ENCODE assay signal across 13 mouse cellular contexts in the genomic region with DNA sequence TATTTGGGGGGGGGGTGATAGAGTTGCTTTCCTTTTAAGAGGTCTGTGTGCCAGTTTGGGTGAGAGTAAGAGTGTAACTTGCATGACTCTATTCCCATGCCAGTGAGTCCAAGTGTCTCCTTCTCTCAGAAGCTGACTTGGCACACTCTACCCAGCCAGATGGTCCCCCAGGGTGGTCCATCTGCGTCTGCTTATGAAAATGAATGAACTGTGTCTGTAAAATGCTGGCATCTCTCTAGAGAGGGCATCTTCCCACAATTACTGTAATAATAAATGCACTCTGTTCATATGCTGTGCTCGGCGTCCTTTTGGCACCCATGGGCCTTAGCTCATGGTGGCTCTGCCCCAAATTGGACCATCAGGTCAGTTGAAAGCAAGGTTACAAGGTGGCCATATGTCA.
A peak's percentile ranks its signal among the peaks of the same experiment; 100 is the strongest.
DNase-seq lines count a peak whose midpoint lies in the region.
"Had no signal": no experiment of that assay in that cellular context is flagged by ENCODE, and none has a peak within 500 bp of the region (broad histone marks: within the 10 kb centered on the region; RNA-seq: fewer than 3 reads in every experiment).

No protein-coding gene starts in this region.

- intact Hi-C loops in left cerebral cortex, postnatal 4 days (cut with DNase I): loop anchor here (1.0 kb wide), 1 partner anchor 33 kb away; no protein-coding TSS in a partner anchor
- intact Hi-C loops in left cerebral cortex, postnatal 36 days (cut with DNase I): no loop called here

- peak; percentile 95 for DNase-seq in left cerebral cortex, postnatal 4 days
- no peak for DNase-seq in left cerebral cortex, postnatal 36 days (ENCODE audit: low spot score in 2 of 2)
- DNase-seq in cerebellum, adult 18-20 months: peak; percentile 82 to 87
- DNase-seq in cerebellum, postnatal 36 days: peak; percentile 93 to 95
- peak; percentile 53 to 73 for DNase-seq in layer of hippocampus, postnatal 25 days (ENCODE audit: extremely low spot score in 1 of 2, low spot score in 1 of 2)
- DNase-seq in heart, adult 18-20 months: no peak
- DNase-seq in urinary bladder, postnatal 36 days (ENCODE audit: low spot score in 2 of 2): no peak
- DNase-seq: gastrocnemius, postnatal 14 days; kidney, postnatal 4 days; liver; lung, postnatal 14 days; midbrain, embryonic 14.5 days; spleen, adult 18-20 months had no signal

Comparison
In these comparisons a context has a peak if more than half of its experiments do, and no peak if none do; other contexts are left out.
1. DNase-seq: peak in left cerebral cortex, postnatal 4 days (single experiment), cerebellum, adult 18-20 months (2 of 2), cerebellum, postnatal 36 days (2 of 2) and layer of hippocampus, postnatal 25 days (2 of 2); none in left cerebral cortex, postnatal 36 days (0 of 2), heart, adult 18-20 months (0 of 2) and urinary bladder, postnatal 36 days (0 of 2).